Mouse (Mus musculus): Measurements from ENCODE around the gene Gabrr2.

Gabrr2 gene

GRCm38 (mm10) chr4:33070326-33070725, 7.5 kb downstream of the Gabrr2 start:
- in situ Hi-C loops (cut with MboI, MseI), result loop anchor here (10.0 kb wide), 1 partner anchor 924 kb away; no protein-coding TSS in a partner anchor

- in situ Hi-C loops (cut with MboI, MseI), result loop anchor here (10.0 kb wide), 1 partner anchor 923 kb away; no protein-coding TSS in a partner anchor
These were observed 8.5 kb downstream of the Gabrr2 start for GRCm38 (mm10) chr4:33071337-33071736.

- in situ Hi-C loops (cut with MboI, MseI), result loop anchor here (10.0 kb wide), 1 partner anchor 922 kb away; no protein-coding TSS in a partner anchor
These were observed 9.8 kb downstream of the Gabrr2 start for GRCm38 (mm10) chr4:33072526-33073161.

GRCm38 (mm10) chr4:33074406-33074805, 11.6 kb downstream of the Gabrr2 start:
- in situ Hi-C loops (cut with MboI, MseI), result loop anchor here (10.0 kb wide), 1 partner anchor 920 kb away; no protein-coding TSS in a partner anchor

- in situ Hi-C loops (cut with MboI, MseI), result loop anchor here (10.0 kb wide), 1 partner anchor 920 kb away; no protein-coding TSS in a partner anchor
These were observed 12.1 kb downstream of the Gabrr2 start for GRCm38 (mm10) chr4:33074851-33075250.

GRCm38 (mm10) chr4:33075776-33076524, 13.2 kb downstream of the Gabrr2 start:
- in situ Hi-C loops (cut with MboI, MseI), result loop anchor here (10.0 kb wide), 1 partner anchor 919 kb away; no protein-coding TSS in a partner anchor

GRCm38 (mm10) chr4:33077161-33077560, 14.4 kb downstream of the Gabrr2 start:
- in situ Hi-C loops (cut with MboI, MseI), result loop anchor here (10.0 kb wide), 1 partner anchor 918 kb away; no protein-coding TSS in a partner anchor

- in situ Hi-C loops (cut with MboI, MseI), result loop anchor here (10.0 kb wide), 1 partner anchor 917 kb away; no protein-coding TSS in a partner anchor
These were observed 14.9 kb downstream of the Gabrr2 start for GRCm38 (mm10) chr4:33077724-33078123.

- in situ Hi-C loops (cut with MboI, MseI), result loop anchor here (10.0 kb wide), 1 partner anchor 916 kb away; no protein-coding TSS in a partner anchor
These were observed 15.7 kb downstream of the Gabrr2 start for GRCm38 (mm10) chr4:33078492-33078891.

- in situ Hi-C loops (cut with MboI, MseI), result no loop called here
These were observed 36.4 kb downstream of the Gabrr2 start for GRCm38 (mm10) chr4:33099118-33099694.

- in situ Hi-C loops (cut with MboI, MseI), result loop anchor here (10.0 kb wide), 1 partner anchor 335 kb away; no protein-coding TSS in a partner anchor
These were observed 47.1 kb downstream of the Gabrr2 start for GRCm38 (mm10) chr4:33109720-33110458.

GRCm38 (mm10) chr4:33110845-33111244, 48.0 kb downstream of the Gabrr2 start:
- in situ Hi-C loops (cut with MboI, MseI), result loop anchor here (10.0 kb wide), 1 partner anchor 336 kb away; no protein-coding TSS in a partner anchor

- in situ Hi-C loops (cut with MboI, MseI), result loop anchor here (10.0 kb wide), 1 partner anchor 337 kb away; no protein-coding TSS in a partner anchor
These were observed 48.6 kb downstream of the Gabrr2 start for GRCm38 (mm10) chr4:33111358-33111757.

- in situ Hi-C loops (cut with MboI, MseI), result loop anchor here (10.0 kb wide), 1 partner anchor 338 kb away; no protein-coding TSS in a partner anchor
These were observed 50.1 kb downstream of the Gabrr2 start for GRCm38 (mm10) chr4:33112866-33113265.

- in situ Hi-C loops (cut with MboI, MseI), result loop anchor here (10.0 kb wide), 1 partner anchor 344 kb away; no protein-coding TSS in a partner anchor
These were observed 56.3 kb downstream of the Gabrr2 start for GRCm38 (mm10) chr4:33119118-33119517.

- in situ Hi-C loops (cut with MboI, MseI), result loop anchor here (5.0 kb wide), 1 partner anchor 173 kb away; no protein-coding TSS in a partner anchor
These were observed 61.7 kb downstream of the Gabrr2 start for GRCm38 (mm10) chr4:33124493-33124892.

GRCm38 (mm10) chr4:33125409-33126084, 62.7 kb downstream of the Gabrr2 start:
- in situ Hi-C loops (cut with MboI, MseI), result loop anchor here (5.0 kb wide), 1 partner anchor 77 kb away; no protein-coding TSS in a partner anchor

GRCm38 (mm10) chr4:33132221-33132620, 69.4 kb downstream of the Gabrr2 start, which contains the start of gene Gabrr1:
Gabrr1 (plus strand) TSS chr4:33132521.
- in situ Hi-C loops (cut with MboI, MseI), result no loop called here

All from regulatory T cell (primary cell).